Mouse (Mus musculus): ENCODE results near the gene Icosl. TPM values are rescaled to one million over a fixed set of nuclear protein-coding genes. Genes with fewer than 3 reads are reported as not detected.

Icosl gene
- polyA plus RNA-seq, 1 experiment from 2014 or later: 0.48 TPM

GRCm38 (mm10) chr10:78079955-78080591, 11.0 kb downstream of the Icosl start:
- WGBS: 80% methylated on average over 4 of the region's 4 CpGs
- no peak overlapping the region for H3K27ac ChIP-seq

GRCm38 (mm10) chr10:78084073-78084472, 15.0 kb downstream of the Icosl start:
- no peak overlapping the region for H3K9ac ChIP-seq
- no peak overlapping the region for H3K4me3 ChIP-seq
- no peaks in the 10 kb centered on the region for H3K36me3 ChIP-seq (replicated peaks)
- 62% methylated on average over 1 of the region's 1 CpGs for WGBS
- no peaks in the 10 kb centered on the region for H3K27me3 ChIP-seq (replicated peaks)
- H3K9me3 ChIP-seq: no peaks in the 10 kb centered on the region
- H3K4me2 ChIP-seq: no peak overlapping the region
- no peaks in the 10 kb centered on the region for H3K4me1 ChIP-seq
- ATAC-seq (replicated peaks): no peak
- H3K27ac ChIP-seq: no peak overlapping the region

More at GRCm38 (mm10) chr10:78079955-78080591, 11.0 kb downstream of the Icosl start:
- Histone ChIP-seq H3K4me2 (no peak overlapping the region), H3K4me3 (no peak overlapping the region), H3K27me3 (replicated peaks) (no peaks in the 10 kb centered on the region), H3K9ac (no peak overlapping the region), H3K36me3 (replicated peaks) (no peaks in the 10 kb centered on the region), H3K4me1 (no peaks in the 10 kb centered on the region), H3K9me3 (no peaks in the 10 kb centered on the region)
- no peak for ATAC-seq (replicated peaks)

- Histone ChIP-seq H3K9ac (no peak overlapping the region), H3K27me3 (replicated peaks) (no peaks in the 10 kb centered on the region), H3K27ac (no peak overlapping the region), H3K9me3 (no peaks in the 10 kb centered on the region), H3K4me2 (no peak overlapping the region), H3K4me1 (no peaks in the 10 kb centered on the region), H3K36me3 (replicated peaks) (no peaks in the 10 kb centered on the region), H3K4me3 (no peak overlapping the region)
- WGBS: 95% methylated on average over 6 of the region's 6 CpGs
- ATAC-seq (replicated peaks): no peak
These were observed 16.6 kb downstream of the Icosl start for GRCm38 (mm10) chr10:78085711-78086110.

- Histone ChIP-seq H3K9ac (no peak overlapping the region), H3K4me1 (no peaks in the 10 kb centered on the region), H3K36me3 (replicated peaks) (no peaks in the 10 kb centered on the region), H3K9me3 (no peaks in the 10 kb centered on the region), H3K27ac (no peak overlapping the region), H3K27me3 (replicated peaks) (no peaks in the 10 kb centered on the region), H3K4me3 (no peak overlapping the region), H3K4me2 (no peak overlapping the region)
- 81% methylated on average over 10 of the region's 10 CpGs for WGBS
- no peak for ATAC-seq (replicated peaks)
These were observed 17.5 kb downstream of the Icosl start for GRCm38 (mm10) chr10:78086444-78087061.

GRCm38 (mm10) chr10:78087101-78087511, 18.0 kb downstream of the Icosl start:
- H3K9me3 ChIP-seq: no peaks in the 10 kb centered on the region
- no peak overlapping the region for H3K4me2 ChIP-seq
- H3K27me3 ChIP-seq (replicated peaks): no peaks in the 10 kb centered on the region
- H3K4me3 ChIP-seq: no peak overlapping the region
- no peak for ATAC-seq (replicated peaks)
- no peaks in the 10 kb centered on the region for H3K4me1 ChIP-seq
- H3K36me3 ChIP-seq (replicated peaks): no peaks in the 10 kb centered on the region
- no peak overlapping the region for H3K27ac ChIP-seq
- 84% methylated on average over 6 of the region's 6 CpGs for WGBS
- no peak overlapping the region for H3K9ac ChIP-seq

GRCm38 (mm10) chr10:78090246-78090645, 21.1 kb downstream of the Icosl start:
- H3K27me3 ChIP-seq (replicated peaks): no peaks in the 10 kb centered on the region
- no peak overlapping the region for H3K27ac ChIP-seq
- ATAC-seq (replicated peaks): no peak
- no peak overlapping the region for H3K4me3 ChIP-seq
- no peak overlapping the region for H3K4me2 ChIP-seq
- 65% methylated on average over 6 of the region's 6 CpGs for WGBS
- H3K9me3 ChIP-seq: no peaks in the 10 kb centered on the region
- H3K36me3 ChIP-seq (replicated peaks): no peaks in the 10 kb centered on the region
- H3K4me1 ChIP-seq: no peaks in the 10 kb centered on the region
- H3K9ac ChIP-seq: no peak overlapping the region

GRCm38 (mm10) chr10:78090706-78091491, 21.8 kb downstream of the Icosl start:
- H3K9ac ChIP-seq: no peak overlapping the region
- 87% methylated on average over 4 of the region's 4 CpGs for WGBS
- H3K9me3 ChIP-seq: no peaks in the 10 kb centered on the region
- H3K4me1 ChIP-seq: no peaks in the 10 kb centered on the region
- no peak for ATAC-seq (replicated peaks)
- H3K36me3 ChIP-seq (replicated peaks): no peaks in the 10 kb centered on the region
- no peak overlapping the region for H3K4me2 ChIP-seq
- no peak overlapping the region for H3K27ac ChIP-seq
- no peak overlapping the region for H3K4me3 ChIP-seq
- H3K27me3 ChIP-seq (replicated peaks): no peaks in the 10 kb centered on the region

GRCm38 (mm10) chr10:78091865-78092724, 23.0 kb downstream of the Icosl start:
- H3K27ac ChIP-seq: no peak overlapping the region
- H3K9ac ChIP-seq: no peak overlapping the region
- WGBS: 90% methylated on average over 23 of the region's 23 CpGs
- no peak overlapping the region for H3K4me2 ChIP-seq
- no peak overlapping the region for H3K4me3 ChIP-seq
- ATAC-seq (replicated peaks): no peak
- no peaks in the 10 kb centered on the region for H3K9me3 ChIP-seq
- H3K36me3 ChIP-seq (replicated peaks): no peaks in the 10 kb centered on the region
- no peaks in the 10 kb centered on the region for H3K4me1 ChIP-seq
- no peaks in the 10 kb centered on the region for H3K27me3 ChIP-seq (replicated peaks)

GRCm38 (mm10) chr10:78092725-78093029, 23.6 kb downstream of the Icosl start:
- Histone ChIP-seq H3K9me3 (no peaks in the 10 kb centered on the region), H3K9ac (no peak overlapping the region), H3K4me3 (no peak overlapping the region), H3K36me3 (replicated peaks) (no peaks in the 10 kb centered on the region), H3K4me2 (no peak overlapping the region), H3K27ac (no peak overlapping the region), H3K4me1 (no peaks in the 10 kb centered on the region), H3K27me3 (replicated peaks) (no peaks in the 10 kb centered on the region)
- WGBS: 88% methylated on average over 13 of the region's 13 CpGs
- no peak for ATAC-seq (replicated peaks)

GRCm38 (mm10) chr10:78095221-78095620, 26.1 kb downstream of the Icosl start:
- H3K9ac ChIP-seq: no peak overlapping the region
- H3K27me3 ChIP-seq (replicated peaks): no peaks in the 10 kb centered on the region
- no peak overlapping the region for H3K4me3 ChIP-seq
- ATAC-seq (replicated peaks): no peak
- H3K27ac ChIP-seq: no peak overlapping the region
- no peaks in the 10 kb centered on the region for H3K9me3 ChIP-seq
- H3K36me3 ChIP-seq (replicated peaks): no peaks in the 10 kb centered on the region
- H3K4me1 ChIP-seq: no peaks in the 10 kb centered on the region
- no peak overlapping the region for H3K4me2 ChIP-seq

- no peak overlapping the region for H3K27ac ChIP-seq
- H3K27me3 ChIP-seq (replicated peaks): no peaks in the 10 kb centered on the region
- no peaks in the 10 kb centered on the region for H3K9me3 ChIP-seq
- no peak overlapping the region for H3K9ac ChIP-seq
- no peak overlapping the region for H3K4me2 ChIP-seq
- ATAC-seq (replicated peaks): no peak
- WGBS: 90% methylated on average over 5 of the region's 5 CpGs
- no peak overlapping the region for H3K4me3 ChIP-seq
- H3K36me3 ChIP-seq (replicated peaks): no peaks in the 10 kb centered on the region
- H3K4me1 ChIP-seq: 0 out of 2 replicates have a peak, but pooled peaks cover under 1% of the 10 kb centered on the region
These were observed 27.1 kb downstream of the Icosl start for GRCm38 (mm10) chr10:78095954-78096931.
